Mouse (Mus musculus) central nervous system, embryonic 11.5 days (tissue): ENCODE measurements around the gene Nodal. TPM values are rescaled to one million over a fixed set of nuclear protein-coding genes. Genes with fewer than 3 reads are reported as not detected.

Experiments
- polyA plus RNA-seq: library from polyadenylated mRNA; depleted of rRNA; stranded (reverse); fragments of >200 nt; gene quantifications from 2 replicates; pipeline ENCODE4 v1.2.3, GENCODE M21; 2012; rRNA removed

Gene Nodal
- 0.15 and 0.25 TPM in 2 replicates for polyA plus RNA-seq

GRCm38 (mm10) chr10:61417672-61418071, at the start of gene Nodal:
Nodal (plus strand) TSS chr10:61417972.

GRCm38 (mm10) chr10:61383021-61383714, 34.6 kb upstream of the Nodal start, which contains the start of gene Pald1:
Pald1 (minus strand) TSS chr10:61383530.

GRCm38 (mm10) chr10:61452645-61453044, 34.9 kb downstream of the Nodal start, which contains the start of gene Eif4ebp2:
Eif4ebp2 (minus strand) TSS chr10:61452661.

Other genes with a start within 250 kb of the Nodal start
- 0.05 and 0.10 TPM in 2 replicates for gene Tbata, start 246.0 kb upstream of the Nodal start, polyA plus RNA-seq
- gene Adamts14, start 144.5 kb upstream of the Nodal start, polyA plus RNA-seq, result 1.0 and 1.3 TPM in 2 replicates
- not detected in 2 replicates for gene Prf1, start 120.1 kb upstream of the Nodal start, polyA plus RNA-seq
- gene Pald1, start 34.4 kb upstream of the Nodal start, polyA plus RNA-seq, result 20.6 and 25.6 TPM in 2 replicates
- gene Eif4ebp2, start 34.7 kb downstream of the Nodal start, polyA plus RNA-seq, result 50.4 and 65.5 TPM in 2 replicates
- 10.0 and 13.0 TPM in 2 replicates for gene Lrrc20, start 57.8 kb downstream of the Nodal start, polyA plus RNA-seq
- 0.05 and 0.12 TPM in 2 replicates for gene Npffr1, start 177.5 kb downstream of the Nodal start, polyA plus RNA-seq
- gene Ppa1, start 230.6 kb downstream of the Nodal start, polyA plus RNA-seq, result 167 and 272 TPM in 2 replicates